Mouse (Mus musculus): ENCODE measurements around the gene Osbp2. TPM values are rescaled to one million over a fixed set of nuclear protein-coding genes. Genes with fewer than 3 reads are reported as not detected.

Osbp2 gene
- polyA plus RNA-seq, 1 experiment from 2014 or later: 0.93 TPM

- 83% methylated on average over 8 of the region's 8 CpGs for WGBS
- Histone ChIP-seq H3K36me3 (ENCODE audit: control insufficient read depth, insufficient read depth, low read length) (no peaks in the 10 kb centered on the region), H3K9ac (ENCODE audit: low read depth, low read length) (no peak overlapping the region), H3K4me1 (ENCODE audit: control insufficient read depth, insufficient read depth, low read length) (0 out of 2 replicates have a peak, but pooled peaks cover 3% of the 10 kb centered on the region), H3K9me3 (ENCODE audit: control insufficient read depth, low read length) (no peaks in the 10 kb centered on the region), H3K4me2 (ENCODE audit: low read depth, low read length) (no peak overlapping the region), H3K27ac (replicated peaks; ENCODE audit: low read depth, low read length) (no peak overlapping the region), H3K27me3 (replicated peaks; ENCODE audit: control insufficient read depth, insufficient read depth, low read length) (peaks cover 41% of the 10 kb centered on the region), H3K4me3 (ENCODE audit: low read depth, low read length) (no peak overlapping the region)
- DNase-seq (ENCODE audit: low spot score) (no peak), ATAC-seq (ENCODE audit: low read depth) (no peak)
Observed at GRCm38 (mm10) chr11:3773136-3773535, 90.6 kb downstream of the Osbp2 start.

GRCm38 (mm10) chr11:3771348-3771747, 92.4 kb downstream of the Osbp2 start:
- Histone ChIP-seq H3K9ac (ENCODE audit: low read depth, low read length) (no peak overlapping the region), H3K27me3 (replicated peaks; ENCODE audit: control insufficient read depth, insufficient read depth, low read length) (peaks cover 33% of the 10 kb centered on the region), H3K9me3 (ENCODE audit: control insufficient read depth, low read length) (no peaks in the 10 kb centered on the region), H3K4me3 (ENCODE audit: low read depth, low read length) (no peak overlapping the region), H3K4me2 (ENCODE audit: low read depth, low read length) (no peak overlapping the region), H3K27ac (replicated peaks; ENCODE audit: low read depth, low read length) (no peak overlapping the region), H3K36me3 (ENCODE audit: control insufficient read depth, insufficient read depth, low read length) (no peaks in the 10 kb centered on the region), H3K4me1 (ENCODE audit: control insufficient read depth, insufficient read depth, low read length) (0 out of 2 replicates have a peak, but pooled peaks cover 3% of the 10 kb centered on the region)
- WGBS: 56% methylated on average over 6 of the region's 6 CpGs
- no peak for DNase-seq (ENCODE audit: low spot score)
- no peak for ATAC-seq (ENCODE audit: low read depth)

DNA sequence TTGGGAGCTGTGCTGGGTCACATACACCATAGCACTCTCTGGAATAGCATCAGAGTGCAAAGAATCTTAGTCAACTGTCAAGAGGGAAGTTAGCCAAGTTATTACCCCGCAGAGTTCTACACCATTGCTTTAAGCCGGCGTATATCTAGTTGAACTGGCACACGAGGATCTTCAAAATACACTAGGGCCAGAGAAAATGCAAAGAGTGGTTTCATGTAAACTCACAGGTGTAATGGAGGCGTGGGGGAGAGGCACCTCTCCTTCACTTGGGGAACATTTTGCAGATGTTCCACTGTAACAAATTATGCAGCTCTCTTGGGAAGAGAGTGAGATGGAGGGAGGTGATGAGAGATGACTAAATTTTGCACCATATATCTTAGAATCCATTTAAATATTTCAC, 95.9 kb downstream of the Osbp2 start:
- Histone ChIP-seq H3K4me2 (ENCODE audit: low read depth, low read length) (no peak overlapping the region), H3K4me1 (ENCODE audit: control insufficient read depth, insufficient read depth, low read length) (no peaks in the 10 kb centered on the region), H3K27me3 (replicated peaks; ENCODE audit: control insufficient read depth, insufficient read depth, low read length) (peaks cover 5% of the 10 kb centered on the region), H3K27ac (replicated peaks; ENCODE audit: low read depth, low read length) (no peak overlapping the region), H3K9me3 (ENCODE audit: control insufficient read depth, low read length) (no peaks in the 10 kb centered on the region), H3K9ac (ENCODE audit: low read depth, low read length) (no peak overlapping the region), H3K4me3 (ENCODE audit: low read depth, low read length) (no peak overlapping the region), H3K36me3 (ENCODE audit: control insufficient read depth, insufficient read depth, low read length) (no peaks in the 10 kb centered on the region)
- ATAC-seq (ENCODE audit: low read depth) (no peak), DNase-seq (ENCODE audit: low spot score) (no peak)
- WGBS: 86% methylated on average over 5 of the region's 5 CpGs

GRCm38 (mm10) chr11:3766964-3767363, 96.7 kb downstream of the Osbp2 start:
- H3K4me2 ChIP-seq (ENCODE audit: low read depth, low read length): no peak overlapping the region
- H3K36me3 ChIP-seq (ENCODE audit: control insufficient read depth, insufficient read depth, low read length): no peaks in the 10 kb centered on the region
- ATAC-seq (ENCODE audit: low read depth) (no peak), DNase-seq (ENCODE audit: low spot score) (no peak)
- H3K27ac ChIP-seq (replicated peaks; ENCODE audit: low read depth, low read length): no peak overlapping the region
- H3K4me3 ChIP-seq (ENCODE audit: low read depth, low read length): no peak overlapping the region
- H3K9me3 ChIP-seq (ENCODE audit: control insufficient read depth, low read length): no peaks in the 10 kb centered on the region
- 72% methylated on average over 8 of the region's 8 CpGs for WGBS
- H3K9ac ChIP-seq (ENCODE audit: low read depth, low read length): no peak overlapping the region
- H3K27me3 ChIP-seq (replicated peaks; ENCODE audit: control insufficient read depth, insufficient read depth, low read length): peaks cover 14% of the 10 kb centered on the region; the same call in 1 of the 2 replicates
- H3K4me1 ChIP-seq (ENCODE audit: control insufficient read depth, insufficient read depth, low read length): no peaks in the 10 kb centered on the region

DNA sequence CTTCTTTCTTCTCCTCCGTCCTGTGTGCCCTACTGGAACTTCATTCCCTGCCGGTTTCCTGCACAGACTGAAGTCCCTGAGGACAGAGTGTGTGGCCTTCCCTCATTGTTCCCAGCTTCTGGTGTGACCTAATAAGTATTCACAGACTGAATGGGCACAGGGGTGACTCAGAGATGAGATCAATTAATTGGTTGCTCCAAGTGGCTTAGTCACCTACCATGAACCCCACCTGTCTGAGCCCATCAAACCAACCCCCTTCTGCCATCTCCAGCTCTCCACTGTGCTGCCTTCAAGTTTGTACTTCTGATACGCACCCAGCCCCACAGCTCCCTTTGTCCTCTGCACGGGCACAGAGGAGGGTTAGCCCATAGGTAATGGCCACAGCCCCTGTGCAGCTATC, 99.4 kb downstream of the Osbp2 start:
- ATAC-seq (ENCODE audit: low read depth): no peak
- 63% methylated on average over 4 of the region's 4 CpGs for WGBS

DNA sequence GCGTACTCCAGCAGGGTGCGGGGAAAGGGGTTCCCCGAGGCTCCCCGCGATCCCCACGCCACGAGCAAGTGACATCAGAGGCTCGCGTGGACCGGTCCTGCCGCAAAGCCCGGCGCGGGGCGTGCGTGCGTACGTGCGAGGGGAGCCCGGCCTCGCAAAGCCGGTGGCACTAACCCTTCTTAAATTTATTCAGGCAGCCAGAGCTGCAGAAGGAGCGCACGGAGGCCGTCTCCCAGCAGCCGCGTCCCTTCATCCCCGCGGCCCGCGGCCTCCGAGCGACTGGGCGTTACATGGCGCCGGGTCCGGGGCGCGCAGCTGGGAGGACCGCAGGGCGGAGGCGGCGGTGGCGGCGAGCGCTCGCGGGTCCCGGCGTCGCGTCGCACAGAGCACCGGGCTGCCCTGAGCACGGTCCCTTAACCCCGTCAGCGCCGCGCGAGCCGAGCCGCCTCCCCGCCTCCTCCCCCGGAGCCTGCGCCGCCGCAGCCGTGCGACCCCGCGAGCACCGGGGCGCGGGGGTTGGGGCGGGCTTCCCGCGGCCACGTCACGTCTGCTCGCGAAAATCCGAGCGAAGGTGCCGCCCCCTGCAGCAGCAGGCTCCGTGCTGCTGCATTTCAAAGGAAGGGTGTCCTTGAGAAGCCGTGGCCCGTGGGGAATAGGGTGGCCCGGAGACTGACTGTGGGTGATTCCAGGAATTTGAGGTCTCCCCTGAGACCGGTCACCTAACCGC, 101.8 kb downstream of the Osbp2 start:
- Histone ChIP-seq H3K27me3 (replicated peaks; ENCODE audit: control insufficient read depth, insufficient read depth, low read length) (peaks cover 25% of the 10 kb centered on the region), H3K9me3 (ENCODE audit: control insufficient read depth, low read length) (no peaks in the 10 kb centered on the region), H3K4me3 (ENCODE audit: low read depth, low read length) (peak overlapping the region; percentile 63), H3K27ac (replicated peaks; ENCODE audit: low read depth, low read length) (no peak overlapping the region), H3K4me1 (ENCODE audit: control insufficient read depth, insufficient read depth, low read length) (0 out of 2 replicates have a peak, but pooled peaks cover 5% of the 10 kb centered on the region), H3K4me2 (ENCODE audit: low read depth, low read length) (peak overlapping the region; percentile 97), H3K9ac (ENCODE audit: low read depth, low read length) (peak overlapping the region; percentile 76), H3K36me3 (ENCODE audit: control insufficient read depth, insufficient read depth, low read length) (no peaks in the 10 kb centered on the region)
- WGBS: 1% methylated on average over 28 of the region's 90 CpGs
- ATAC-seq (ENCODE audit: low read depth): peak; percentile 41; the same call in 1 of the 2 replicates
- DNase-seq (ENCODE audit: low spot score): no peak

More for the DNA sequence above, 99.4 kb downstream of the Osbp2 start:
- Histone ChIP-seq H3K4me1 (ENCODE audit: control insufficient read depth, insufficient read depth, low read length) (0 out of 2 replicates have a peak, but pooled peaks cover 5% of the 10 kb centered on the region), H3K27me3 (replicated peaks; ENCODE audit: control insufficient read depth, insufficient read depth, low read length) (peaks cover 25% of the 10 kb centered on the region), H3K4me2 (ENCODE audit: low read depth, low read length) (no peak overlapping the region), H3K9ac (ENCODE audit: low read depth, low read length) (no peak overlapping the region), H3K9me3 (ENCODE audit: control insufficient read depth, low read length) (no peaks in the 10 kb centered on the region), H3K27ac (replicated peaks; ENCODE audit: low read depth, low read length) (no peak overlapping the region), H3K36me3 (ENCODE audit: control insufficient read depth, insufficient read depth, low read length) (no peaks in the 10 kb centered on the region), H3K4me3 (ENCODE audit: low read depth, low read length) (no peak overlapping the region)
- no peak for DNase-seq (ENCODE audit: low spot score)

- ATAC-seq (ENCODE audit: low read depth) (no peak; the same call in 1 of the 2 replicates), DNase-seq (ENCODE audit: low spot score) (no peak)
- 11% methylated on average over 11 of the region's 11 CpGs for WGBS
Observed at GRCm38 (mm10) chr11:3761339-3761738, 102.4 kb downstream of the Osbp2 start.

DNA sequence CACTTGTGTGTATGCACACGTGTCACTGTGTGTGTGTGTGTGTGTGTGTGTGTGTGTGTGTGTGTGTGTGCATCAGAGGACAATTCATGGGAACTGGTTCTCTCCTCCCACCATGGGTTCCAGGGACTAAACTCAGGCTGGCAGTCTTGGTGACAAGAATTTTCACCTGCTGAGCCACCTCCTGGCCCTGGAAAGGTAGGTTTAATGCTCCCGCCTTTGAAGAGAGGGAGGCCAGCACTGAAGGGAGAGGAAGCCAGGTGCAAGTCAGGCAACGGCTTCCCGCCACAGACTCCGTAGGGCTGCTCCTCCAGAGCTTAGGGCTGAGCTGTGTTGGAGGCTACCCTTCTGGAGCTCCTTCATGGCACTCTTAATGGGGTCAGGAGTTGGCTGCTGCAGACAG, 104.3 kb downstream of the Osbp2 start:
- no peak for DNase-seq (ENCODE audit: low spot score)
- no peak overlapping the region for H3K9ac ChIP-seq (ENCODE audit: low read depth, low read length)
- no peaks in the 10 kb centered on the region for H3K36me3 ChIP-seq (ENCODE audit: control insufficient read depth, insufficient read depth, low read length)
- H3K4me1 ChIP-seq (ENCODE audit: control insufficient read depth, insufficient read depth, low read length): 0 out of 2 replicates have a peak, but pooled peaks cover 5% of the 10 kb centered on the region
- 74% methylated on average over 5 of the region's 5 CpGs for WGBS
- no peaks in the 10 kb centered on the region for H3K9me3 ChIP-seq (ENCODE audit: control insufficient read depth, low read length)
- H3K4me2 ChIP-seq (ENCODE audit: low read depth, low read length): no peak overlapping the region
- H3K27me3 ChIP-seq (replicated peaks; ENCODE audit: control insufficient read depth, insufficient read depth, low read length): peaks cover 23% of the 10 kb centered on the region
- H3K27ac ChIP-seq (replicated peaks; ENCODE audit: low read depth, low read length): no peak overlapping the region
- ATAC-seq (ENCODE audit: low read depth): no peak
- H3K4me3 ChIP-seq (ENCODE audit: low read depth, low read length): no peak overlapping the region

More at GRCm38 (mm10) chr11:3761339-3761738, 102.4 kb downstream of the Osbp2 start:
- 0 out of 2 replicates have a peak, but pooled peaks cover 5% of the 10 kb centered on the region for H3K4me1 ChIP-seq (ENCODE audit: control insufficient read depth, insufficient read depth, low read length)
- H3K9me3 ChIP-seq (ENCODE audit: control insufficient read depth, low read length): no peaks in the 10 kb centered on the region
- H3K36me3 ChIP-seq (ENCODE audit: control insufficient read depth, insufficient read depth, low read length): no peaks in the 10 kb centered on the region
- peak overlapping the region; percentile 76 for H3K9ac ChIP-seq (ENCODE audit: low read depth, low read length)
- peak overlapping the region; percentile 63 for H3K4me3 ChIP-seq (ENCODE audit: low read depth, low read length)
- peaks cover 25% of the 10 kb centered on the region for H3K27me3 ChIP-seq (replicated peaks; ENCODE audit: control insufficient read depth, insufficient read depth, low read length)
- H3K27ac ChIP-seq (replicated peaks; ENCODE audit: low read depth, low read length): no peak overlapping the region
- H3K4me2 ChIP-seq (ENCODE audit: low read depth, low read length): peak overlapping the region; percentile 97

GRCm38 (mm10) chr11:3755341-3755740, 108.4 kb downstream of the Osbp2 start:
- H3K27ac ChIP-seq (replicated peaks; ENCODE audit: low read depth, low read length): no peak overlapping the region
- no peak overlapping the region for H3K4me3 ChIP-seq (ENCODE audit: low read depth, low read length)
- no peak overlapping the region for H3K4me2 ChIP-seq (ENCODE audit: low read depth, low read length)
- no peak overlapping the region for H3K9ac ChIP-seq (ENCODE audit: low read depth, low read length)
- DNase-seq (ENCODE audit: low spot score) (no peak), ATAC-seq (ENCODE audit: low read depth) (no peak)
- no peaks in the 10 kb centered on the region for H3K4me1 ChIP-seq (ENCODE audit: control insufficient read depth, insufficient read depth, low read length)
- no peaks in the 10 kb centered on the region for H3K9me3 ChIP-seq (ENCODE audit: control insufficient read depth, low read length)
- H3K27me3 ChIP-seq (replicated peaks; ENCODE audit: control insufficient read depth, insufficient read depth, low read length): no peaks in the 10 kb centered on the region; the same call in 1 of the 2 replicates
- 40% methylated on average over 4 of the region's 4 CpGs for WGBS
- no peaks in the 10 kb centered on the region for H3K36me3 ChIP-seq (ENCODE audit: control insufficient read depth, insufficient read depth, low read length)
